Mouse (Mus musculus) midbrain, postnatal 0 days (tissue): ENCODE data around the gene Zfp968. TPM values are rescaled to one million over a fixed set of nuclear protein-coding genes. Genes with fewer than 3 reads are reported as not detected.
"Not testable (repeated sequence)": the region's sequence is repeated elsewhere in the genome, so short reads cannot be mapped to it uniquely, and the experiment has no call there.

ENCODE experiments used
- ATAC-seq: fragments of 200-750 bp; cut with Nextera tagmentation; 2 replicates; pipeline ENCODE4 v1.8.0; 2017; ENCODE audit warnings: moderate number of reproducible peaks, mild to moderate bottlenecking, moderate TSS enrichment, moderate library complexity; ENCODE audit not compliant: low FRiP score
- DNase-seq: peaks from one replicate; pipeline ENCODE4 v3.0.0-alpha.2; 2015; ENCODE audit warnings: low spot score
- H3K27ac ChIP-seq: fragments of 300-500 bp; sonication (generic); 2 replicates; pipeline ENCODE4 v1.5.1; 2014; ENCODE audit warnings: low read depth, mild to moderate bottlenecking, low read length, mixed read lengths
- H3K27me3 ChIP-seq: fragments of 300-500 bp; sonication (generic); 2 replicates; pipeline ENCODE4 v1.6.1; 2014; ENCODE audit warnings: low read length, control low read depth, mixed read lengths; ENCODE audit not compliant: insufficient read depth
- H3K36me3 ChIP-seq: fragments of 300-500 bp; sonication (generic); 2 replicates; pipeline ENCODE4 v1.6.1; 2014; ENCODE audit warnings: low read length, control low read depth, mixed read lengths; ENCODE audit not compliant: insufficient read depth
- H3K4me1 ChIP-seq: fragments of 300-500 bp; sonication (generic); 2 replicates; pipeline ENCODE4 v1.6.1; 2014; ENCODE audit warnings: mild to moderate bottlenecking, control low read depth, antibody characterized with exemption, low read length, mixed read lengths; ENCODE audit not compliant: insufficient read depth
- H3K4me2 ChIP-seq: fragments of 300-500 bp; sonication (generic); 2 replicates; pipeline ENCODE4 v1.6.1; 2014; ENCODE audit warnings: low read depth, mild to moderate bottlenecking, low read length, mixed read lengths; ENCODE audit not compliant: poor library complexity, severe bottlenecking
- H3K4me3 ChIP-seq: fragments of 300-500 bp; sonication (generic); 2 replicates; pipeline ENCODE4 v1.5.1; 2014; ENCODE audit warnings: low read depth, mild to moderate bottlenecking, low read length, moderate library complexity
- H3K9ac ChIP-seq: fragments of 300-500 bp; sonication (generic); replicated peaks from 2 replicates; pipeline ENCODE4 v1.6.1; 2014; ENCODE audit warnings: mild to moderate bottlenecking, low read length, moderate library complexity, mixed read lengths; ENCODE audit not compliant: poor library complexity, severe bottlenecking
- H3K9me3 ChIP-seq: fragments of 300-500 bp; sonication (generic); 2 replicates; pipeline ENCODE4 v1.6.1; 2016; ENCODE audit warnings: low read length, control low read depth
- WGBS: fragments of 180-500 bp; shearing (Covaris S2); extraction: QIAGEN DNeasy Blood & Tissue Kit; methylation state at CpG from one replicate; pipeline ENCODE4 v1.1.7; 2014; 5-methylcytosine and 5-hydroxymethylcytosine counted together
- polyA plus RNA-seq: library from polyadenylated mRNA; unstranded; fragments of >200 nt; fragmentation: Nextera tagmentation; extraction: Ambion mirVana; gene quantifications from 2 replicates; pipeline ENCODE4 v1.2.1, GENCODE M21; 2015
- total RNA-seq: library from RNA; depleted of rRNA; stranded (reverse); fragments of >200 nt; gene quantifications from 2 replicates; pipeline ENCODE4 v1.2.3, GENCODE M21; 2014; rRNA removed

The Zfp968 gene
- 1.6 and 4.3 TPM in 2 replicates for total RNA-seq
- 4.3 and 4.9 TPM in 2 replicates for polyA plus RNA-seq

- WGBS: no CpG with 5 or more reads among the region's 6 CpGs
- H3K9me3 ChIP-seq, H3K27me3 ChIP-seq, H3K27ac ChIP-seq, H3K4me3 ChIP-seq, H3K4me2 ChIP-seq, ATAC-seq, DNase-seq, H3K9ac ChIP-seq, H3K36me3 ChIP-seq, H3K4me1 ChIP-seq: not testable (repeated sequence)
These were observed at the start of gene Zfp968 for GRCm38 (mm10) chr2:175372136-175372535. Zfp968 (plus strand) TSS chr2:175372436.

GRCm38 (mm10) chr2:175338097-175338496 is 34.1 kb upstream of the Zfp968 start, which contains the start of gene Gm4631:
Gm4631 (minus strand) TSS chr2:175338197.
- H3K4me2 ChIP-seq, H3K27ac ChIP-seq, DNase-seq, H3K27me3 ChIP-seq, H3K9me3 ChIP-seq, H3K4me3 ChIP-seq, H3K36me3 ChIP-seq, H3K9ac ChIP-seq, ATAC-seq, H3K4me1 ChIP-seq: not testable (repeated sequence)
- no CpG with 5 or more reads among the region's 8 CpGs for WGBS

Other genes with a start within 250 kb of the Zfp968 start
- 8.1 and 9.0 TPM in 2 replicates for gene Gm14399, start 230.4 kb upstream of the Zfp968 start, total RNA-seq
- gene Gm14399, start 230.4 kb upstream of the Zfp968 start, polyA plus RNA-seq: 4.6 and 5.5 TPM in 2 replicates
- gene Gm14443, start 196.6 kb upstream of the Zfp968 start, total RNA-seq: 1.2 and 1.9 TPM in 2 replicates
- gene Gm14443, start 196.6 kb upstream of the Zfp968 start, polyA plus RNA-seq: 0.66 and 0.93 TPM in 2 replicates
- 11.1 and 16.6 TPM in 2 replicates for gene Gm14391, start 165.5 kb upstream of the Zfp968 start, total RNA-seq
- 6.1 and 11.7 TPM in 2 replicates for gene Gm14391, start 165.5 kb upstream of the Zfp968 start, polyA plus RNA-seq
- gene Gm14440, start 97.3 kb upstream of the Zfp968 start, total RNA-seq: 2.5 TPM in 1 of 2 replicates, not detected in the other
- not detected in 2 replicates for gene Gm14440, start 97.3 kb upstream of the Zfp968 start, polyA plus RNA-seq
- 12.9 and 16.3 TPM in 2 replicates for gene Gm4631, start 34.2 kb upstream of the Zfp968 start, total RNA-seq
- 8.6 and 8.8 TPM in 2 replicates for gene Gm4631, start 34.2 kb upstream of the Zfp968 start, polyA plus RNA-seq
- gene Gm4724, start 63.4 kb downstream of the Zfp968 start, total RNA-seq: 8.5 and 29.7 TPM in 2 replicates
- 31.2 and 38.0 TPM in 2 replicates for gene Gm4724, start 63.4 kb downstream of the Zfp968 start, polyA plus RNA-seq
- 5.5 and 8.0 TPM in 2 replicates for gene Zfp965, start 97.5 kb downstream of the Zfp968 start, total RNA-seq
- 7.9 and 8.6 TPM in 2 replicates for gene Zfp965, start 97.5 kb downstream of the Zfp968 start, polyA plus RNA-seq